Mouse (Mus musculus) mesoderm, embryonic 11.5 days (tissue): ENCODE data around the gene Dzip1.

ENCODE experiments used
- DNase-seq: peaks from one replicate; pipeline ENCODE4 v3.0.0-alpha.2; 2012; ENCODE audit warnings: low read depth, low spot score

Gene Dzip1

GRCm38 (mm10) chr14:118922667-118923184 lies 2.5 kb downstream of the Dzip1 start:
- no peak for DNase-seq

GRCm38 (mm10) chr14:118922251-118922650 lies 3.0 kb downstream of the Dzip1 start:
- no peak for DNase-seq

GRCm38 (mm10) chr14:118920654-118921053 lies 4.6 kb downstream of the Dzip1 start:
- no peak for DNase-seq

- DNase-seq: no peak
Observed at GRCm38 (mm10) chr14:118919025-118919424, 6.2 kb downstream of the Dzip1 start.

- DNase-seq: no peak
Observed at GRCm38 (mm10) chr14:118913651-118914050, 11.6 kb downstream of the Dzip1 start.

- no peak for DNase-seq
Observed at GRCm38 (mm10) chr14:118911521-118911920, 13.7 kb downstream of the Dzip1 start.

- DNase-seq: peak; percentile 61
Observed at GRCm38 (mm10) chr14:118910332-118911222, 14.7 kb downstream of the Dzip1 start.

- DNase-seq: no peak
Observed at GRCm38 (mm10) chr14:118909872-118910271, 15.4 kb downstream of the Dzip1 start.

- no peak for DNase-seq
Observed at GRCm38 (mm10) chr14:118907592-118907991, 17.7 kb downstream of the Dzip1 start.

- peak; percentile 16 for DNase-seq
Observed at GRCm38 (mm10) chr14:118903867-118904562, 21.2 kb downstream of the Dzip1 start.

GRCm38 (mm10) chr14:118903397-118903796 lies 21.9 kb downstream of the Dzip1 start:
- no peak for DNase-seq

- DNase-seq: no peak
Observed at GRCm38 (mm10) chr14:118900911-118901310, 24.3 kb downstream of the Dzip1 start.

- DNase-seq: no peak
Observed at GRCm38 (mm10) chr14:118899940-118900339, 25.3 kb downstream of the Dzip1 start.

GRCm38 (mm10) chr14:118895655-118896054 lies 29.6 kb downstream of the Dzip1 start:
- no peak for DNase-seq

GRCm38 (mm10) chr14:118895228-118895627 lies 30.0 kb downstream of the Dzip1 start:
- DNase-seq: no peak

- DNase-seq: no peak
Observed at GRCm38 (mm10) chr14:118890101-118890500, 35.2 kb downstream of the Dzip1 start.

- no peak for DNase-seq
Observed at GRCm38 (mm10) chr14:118884250-118884556, 41.1 kb downstream of the Dzip1 start.

- no peak for DNase-seq
Observed at GRCm38 (mm10) chr14:118883344-118884249, 41.7 kb downstream of the Dzip1 start.

GRCm38 (mm10) chr14:118880696-118881095 lies 44.6 kb downstream of the Dzip1 start:
- DNase-seq: no peak

GRCm38 (mm10) chr14:118878346-118878910 lies 46.8 kb downstream of the Dzip1 start:
- no peak for DNase-seq

- DNase-seq: no peak
Observed at GRCm38 (mm10) chr14:118874786-118875415, 50.4 kb downstream of the Dzip1 start.
